Mouse (Mus musculus): ENCODE data around the gene Anp32e. TPM values are rescaled to one million over a fixed set of nuclear protein-coding genes. Genes with fewer than 3 reads are reported as not detected.
"Not testable (repeated sequence)": the region's sequence is repeated elsewhere in the genome, so short reads cannot be mapped to it uniquely, and the experiment has no call there.

Gene Anp32e
- total and polyA plus RNA-seq, 3 experiments, result 7.4 to 98.6 (median 81.0) TPM

DNA sequence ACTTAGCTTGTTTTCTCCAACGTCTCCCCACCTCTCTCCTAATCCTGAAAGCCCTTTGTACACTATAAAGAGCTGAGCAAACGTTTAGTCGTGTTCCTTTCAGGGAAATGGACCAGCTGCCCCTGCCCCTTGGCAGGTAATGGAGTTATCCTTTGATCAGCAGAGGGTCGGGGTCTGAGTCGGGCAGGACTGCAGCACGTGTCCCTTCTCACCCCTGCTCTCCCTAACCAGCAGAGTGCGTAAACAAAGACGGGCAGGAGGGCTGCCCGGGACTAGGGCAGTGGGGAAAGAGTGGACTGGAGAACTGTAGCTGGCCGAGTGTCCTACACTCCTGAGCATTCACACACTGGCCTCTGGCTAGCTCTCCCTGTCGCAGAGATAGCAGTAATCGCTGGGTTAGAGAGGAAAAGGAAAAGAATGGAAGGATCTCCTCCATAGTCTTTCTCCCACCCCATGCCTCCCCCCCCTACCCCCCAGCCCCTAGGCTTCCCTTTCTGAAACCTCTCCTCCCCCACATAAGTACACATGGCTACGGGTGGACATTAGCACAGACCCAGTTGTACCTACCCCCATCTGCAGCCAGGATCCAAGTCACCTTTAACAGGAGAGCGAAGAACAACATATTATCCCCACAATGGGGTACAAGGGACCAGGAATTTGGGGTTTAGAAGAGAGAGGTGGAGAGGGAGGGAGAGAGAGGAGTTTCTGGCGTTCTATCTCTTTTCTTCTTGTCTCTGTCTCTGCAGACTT, 25.1 kb upstream of the Anp32e start:
- no peak for DNase-seq

DNA sequence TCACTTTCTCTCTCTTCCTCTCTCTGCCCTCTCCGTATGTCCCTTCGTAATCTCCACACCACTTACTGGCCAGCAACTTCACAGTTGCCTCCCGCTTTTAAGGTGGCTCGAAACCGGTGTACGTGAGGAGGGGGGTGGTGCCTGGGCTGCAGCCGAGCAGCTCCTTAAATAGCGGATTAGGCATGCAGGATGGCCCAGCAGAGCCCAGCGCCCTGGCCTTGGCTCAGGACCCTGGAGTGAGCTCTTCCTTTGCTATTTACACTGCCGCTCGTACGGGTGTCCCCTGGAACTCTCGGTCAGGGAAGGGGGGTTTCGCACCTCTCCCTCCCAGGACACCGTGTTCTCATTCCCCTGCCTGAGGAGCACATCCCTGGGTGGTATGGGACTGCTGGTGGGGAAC, 24.5 kb upstream of the Anp32e start, which contains the start of gene Car14:
TSS of gene Car14 (minus strand) at position 124 of the 400 bp plus-strand sequence.
- DNase-seq, result no peak

DNA sequence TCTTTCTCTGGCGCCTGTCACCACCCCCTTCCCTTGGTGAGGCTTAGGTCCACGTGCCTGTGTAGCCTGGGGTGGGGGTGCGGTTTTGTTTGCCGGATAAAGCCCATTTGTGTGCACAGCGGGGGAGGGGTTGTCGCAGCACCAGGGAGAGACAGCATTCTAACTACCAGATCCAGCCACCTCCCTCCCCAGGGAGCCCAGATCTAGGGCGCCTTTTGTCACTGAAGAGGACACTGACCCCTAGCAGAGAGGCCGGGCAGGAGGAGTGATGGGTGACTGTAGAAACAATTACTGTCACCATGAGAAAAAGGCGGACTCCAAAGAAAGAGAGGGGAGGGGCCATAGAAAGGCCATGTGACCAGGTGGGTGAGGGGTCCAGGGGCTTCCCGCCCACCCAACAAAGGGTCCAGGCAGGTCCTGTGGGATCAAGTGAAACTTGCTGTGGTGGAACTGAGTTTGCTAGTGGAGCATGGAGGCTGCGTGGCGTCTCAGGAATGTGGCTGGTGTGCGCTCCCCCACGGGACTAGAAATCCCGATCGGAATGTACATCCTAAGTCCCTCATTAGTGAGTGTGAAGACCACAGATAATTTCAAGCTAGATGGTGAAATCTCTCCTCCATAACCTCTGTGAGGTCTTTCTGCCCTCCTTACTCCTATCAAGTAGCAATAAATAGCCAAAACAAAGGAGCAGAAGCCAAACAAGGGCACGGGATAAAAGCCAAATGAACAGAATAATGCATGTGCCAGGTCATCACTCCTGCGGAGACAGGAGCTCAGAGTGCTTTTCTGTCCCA, 23.7 kb upstream of the Anp32e start:
- no peak for DNase-seq

DNA sequence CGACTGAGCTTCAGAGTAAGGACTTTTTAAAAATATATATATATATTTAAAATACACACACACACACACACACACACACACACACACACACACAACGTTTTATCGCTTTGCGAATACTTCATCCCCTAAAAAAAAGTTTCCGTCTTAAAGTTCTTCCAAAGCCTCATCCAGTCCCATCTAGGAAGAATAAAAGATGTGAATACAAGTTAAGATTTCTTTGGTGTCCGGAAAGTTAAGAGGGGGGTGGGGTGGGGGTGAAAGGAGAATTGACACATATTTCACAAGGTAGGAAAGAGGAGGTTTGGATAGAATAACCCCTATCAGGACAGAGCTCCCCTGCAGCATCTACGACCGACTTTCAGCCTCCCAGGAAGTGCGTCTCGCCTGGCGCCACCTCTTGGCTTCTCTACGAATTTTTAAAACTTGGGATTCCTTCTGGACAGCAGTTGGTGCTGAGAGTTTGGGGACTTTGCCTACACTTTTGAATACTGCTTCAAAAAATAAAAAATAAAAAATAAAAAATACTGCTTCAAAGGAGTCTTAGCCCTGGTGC, 23.0 kb upstream of the Anp32e start:
- peak; percentile 61 for DNase-seq

DNA sequence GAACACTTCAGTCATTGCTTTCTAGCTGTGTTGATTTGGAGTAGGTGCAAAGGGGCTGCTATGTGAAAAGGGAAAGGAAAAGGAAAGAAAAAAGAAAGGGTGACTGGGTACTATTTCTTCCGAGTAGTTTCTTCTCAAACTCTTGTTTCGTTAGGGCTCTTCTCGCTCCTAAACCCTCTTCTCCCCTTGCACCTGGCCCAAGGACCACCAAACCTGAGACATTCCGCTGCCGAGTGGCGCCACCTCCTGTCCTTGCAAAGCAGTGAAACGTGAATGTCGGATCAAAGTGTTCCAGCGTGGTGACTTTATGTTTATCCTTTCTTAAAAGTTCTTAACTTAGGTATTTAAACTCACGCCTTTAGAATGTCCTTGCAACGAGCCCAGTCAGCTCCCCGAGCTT, 22.2 kb upstream of the Anp32e start:
- peak; percentile 34 for DNase-seq

DNA sequence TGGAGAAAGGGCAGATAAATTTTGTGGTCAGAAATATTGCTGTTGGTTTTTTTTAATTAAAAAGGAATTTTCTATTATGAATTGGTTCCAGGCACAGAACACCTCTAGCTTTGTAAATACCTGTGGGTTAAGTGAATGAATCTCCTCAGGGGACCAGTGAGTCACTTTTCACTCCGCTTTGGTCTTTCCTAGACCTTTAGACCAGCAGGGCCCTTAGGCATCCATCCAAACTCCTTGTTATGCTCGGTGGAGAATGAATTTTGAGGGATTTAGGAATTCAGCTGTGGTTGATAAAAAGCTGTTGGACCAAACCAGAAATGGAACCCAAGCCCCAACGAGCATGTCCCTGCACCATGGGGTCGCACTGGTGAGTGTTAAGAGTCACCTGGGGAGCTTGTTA, 21.4 kb upstream of the Anp32e start:
- no peak for DNase-seq

DNA sequence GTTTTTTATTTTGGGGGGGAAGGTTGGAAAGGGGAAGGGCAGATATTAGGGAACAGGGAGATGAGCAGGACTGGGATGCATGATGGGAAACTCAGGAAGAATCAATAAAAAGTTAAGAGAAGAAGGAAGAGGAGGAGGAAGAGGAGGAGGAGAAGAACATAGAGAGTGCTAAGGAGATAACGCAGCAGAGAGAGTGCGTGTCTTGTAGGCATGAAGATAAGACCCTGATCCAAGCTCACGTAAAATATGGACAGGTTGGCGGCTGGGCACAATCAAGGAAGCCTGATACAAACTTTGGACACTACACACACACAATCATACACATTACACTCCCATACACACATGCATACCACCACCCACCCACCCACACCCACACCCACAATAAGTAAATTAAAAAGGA, 14.3 kb upstream of the Anp32e start:
- no peak for DNase-seq

DNA sequence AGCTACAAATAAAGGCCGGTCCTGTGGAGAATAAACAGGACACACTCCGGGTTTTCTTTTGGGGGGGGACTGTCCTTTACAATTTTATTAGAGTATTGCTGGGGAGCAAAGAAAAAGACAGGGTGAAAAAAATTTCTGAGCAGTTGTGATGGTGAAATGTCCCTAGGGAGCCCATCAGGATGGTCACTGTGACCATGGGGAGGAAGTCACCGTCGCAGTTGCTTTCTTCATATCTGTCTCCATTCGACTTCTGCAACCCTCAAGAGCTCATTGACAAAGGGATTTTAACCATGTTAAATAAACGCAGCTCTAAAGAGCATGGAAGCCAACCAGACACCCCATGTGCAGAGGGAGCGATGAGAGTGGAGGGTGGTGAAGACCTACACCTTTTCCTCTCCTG, 12.3 kb upstream of the Anp32e start:
- no peak for DNase-seq

DNA sequence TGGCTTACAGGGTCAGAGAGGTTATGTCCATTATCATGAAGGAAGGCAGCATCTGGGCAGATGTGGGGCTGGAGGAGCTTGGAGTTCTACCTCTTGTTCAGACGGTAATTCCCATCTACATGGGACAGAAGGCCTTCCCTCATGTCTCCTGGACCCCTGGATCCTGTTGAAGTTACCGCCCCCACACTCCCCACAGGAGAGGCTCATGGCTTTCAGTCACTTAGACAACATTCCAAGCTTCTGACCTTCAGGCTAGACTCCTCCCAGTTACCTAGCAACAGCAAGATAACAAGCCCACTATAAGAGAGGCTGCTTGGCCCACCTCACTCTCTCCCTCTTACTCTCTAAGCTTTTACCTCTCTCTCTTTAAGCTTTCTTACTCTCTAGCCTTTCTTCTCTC, 8.5 kb upstream of the Anp32e start:
- DNase-seq, result not testable (repeated sequence)

DNA sequence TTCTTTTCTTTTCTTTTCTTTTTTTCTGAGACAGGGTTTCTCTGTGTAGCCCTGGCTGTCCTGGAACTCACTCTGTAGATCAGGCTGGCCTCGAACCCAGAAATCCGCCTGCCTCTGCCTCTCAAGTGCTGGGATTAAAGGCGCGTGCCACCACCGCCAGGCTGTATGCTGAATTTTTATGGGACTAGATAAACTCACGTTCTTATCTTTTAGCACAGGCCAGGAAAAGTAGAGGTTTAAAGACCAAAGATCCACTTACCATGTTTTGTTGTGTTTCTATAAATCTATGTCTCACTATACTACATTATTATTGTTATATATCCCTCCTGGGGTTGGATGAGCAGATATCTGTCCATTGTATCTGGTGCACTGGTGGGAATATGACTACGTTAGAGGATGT, 5.6 kb upstream of the Anp32e start:
- DNase-seq, result not testable (repeated sequence)

DNA sequence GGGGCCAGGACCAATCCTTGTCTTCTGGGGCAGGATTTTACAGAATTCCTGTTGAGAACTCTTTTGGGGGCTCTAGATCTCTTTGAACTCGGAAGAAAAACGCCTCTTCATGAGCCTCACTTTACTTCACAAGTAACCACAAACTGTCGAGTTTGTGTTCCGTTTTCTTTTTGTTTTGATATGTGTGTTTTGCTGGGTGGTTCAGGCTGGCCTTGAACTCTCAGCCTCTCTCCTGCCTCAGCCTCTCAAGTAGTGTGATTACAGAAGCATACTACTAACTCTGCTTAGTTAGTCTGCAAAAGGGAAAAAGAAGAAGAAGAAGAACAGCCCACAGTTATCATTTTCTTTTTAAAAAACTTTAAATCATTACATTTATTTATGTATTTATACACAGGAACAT, 4.9 kb upstream of the Anp32e start:
- DNase-seq, result no peak

DNA sequence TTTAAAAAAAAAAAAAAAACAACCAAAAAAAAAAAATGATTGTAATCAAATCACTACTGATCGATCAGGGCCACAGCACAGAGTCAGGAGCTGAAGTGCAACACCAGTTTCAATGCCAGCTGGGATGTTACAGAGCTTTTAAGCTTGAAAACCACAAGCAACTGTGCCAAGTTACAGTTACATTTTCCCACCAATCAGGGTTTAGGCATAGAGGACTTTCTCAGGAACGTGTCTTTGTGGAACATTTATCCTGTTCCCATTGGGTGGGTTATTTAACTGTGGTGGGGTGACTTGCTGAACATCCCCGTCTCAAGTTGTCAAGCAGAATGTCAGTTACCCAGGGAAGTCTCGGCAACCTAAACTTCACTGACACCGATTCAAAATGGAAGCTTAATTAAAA, 4.0 kb upstream of the Anp32e start:
- DNase-seq, result no peak

DNA sequence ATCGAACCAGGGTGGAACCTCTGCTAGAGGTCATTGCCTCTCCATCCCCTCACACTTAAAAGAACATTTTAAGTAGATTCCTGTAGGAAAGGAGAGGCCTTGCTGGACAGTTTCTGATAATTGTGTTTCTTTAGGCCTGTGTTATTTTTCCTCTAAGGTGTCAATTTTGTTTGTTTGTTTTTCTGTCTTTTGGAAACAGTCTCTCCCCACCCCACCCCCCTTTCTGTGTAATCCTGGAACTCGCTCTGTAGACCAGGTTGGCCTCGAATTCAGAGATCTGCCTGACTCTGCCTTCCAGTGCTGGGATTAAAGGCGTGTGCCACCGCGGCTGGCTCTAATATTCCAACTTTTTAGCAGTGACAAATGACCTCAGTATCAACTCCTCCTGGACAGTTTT, 787 bp upstream of the Anp32e start:
- DNase-seq, result no peak

DNA sequence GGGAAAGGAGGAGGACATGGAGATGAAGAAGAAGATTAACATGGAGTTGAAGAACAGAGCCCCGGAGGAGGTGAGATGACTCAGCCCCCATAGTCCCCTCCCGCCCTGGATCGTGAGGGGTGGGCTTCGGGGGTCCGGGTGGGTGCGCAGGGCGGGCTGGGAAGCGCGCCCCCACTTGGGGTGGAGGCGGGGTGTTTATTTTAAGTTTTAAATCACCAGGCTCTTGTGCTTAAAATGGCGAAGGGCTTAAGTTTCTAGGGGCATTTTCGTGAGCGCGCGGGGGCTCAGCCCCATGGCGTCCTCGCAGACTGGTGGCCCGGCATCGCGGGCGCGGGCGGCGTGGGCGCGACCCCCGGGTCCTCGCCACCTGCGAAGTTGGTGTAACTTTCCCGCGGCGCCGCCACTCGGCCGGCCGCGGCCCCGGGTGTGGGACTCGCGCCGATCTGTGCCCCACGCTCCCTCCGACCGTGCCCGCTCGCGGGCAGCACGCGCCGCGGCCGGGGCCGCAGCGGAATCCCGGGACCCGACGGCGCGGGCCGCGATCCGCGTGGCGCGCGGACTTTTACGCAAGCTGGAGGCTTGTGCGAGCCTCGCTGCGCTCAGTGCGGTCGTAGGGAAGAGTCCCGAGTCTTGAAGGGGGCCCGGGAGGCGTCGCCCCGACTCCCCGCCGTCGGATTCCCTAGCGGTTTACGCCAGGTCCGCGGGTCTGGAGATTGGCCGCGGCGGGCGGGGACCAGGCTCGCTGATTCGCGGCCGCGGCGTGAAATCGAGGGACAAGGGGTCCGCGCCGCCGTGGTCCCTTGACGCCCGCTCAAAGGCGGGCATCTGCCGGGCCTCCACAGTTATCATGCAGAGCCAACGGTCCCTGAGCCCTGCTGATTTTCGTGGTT, 780 bp downstream of the Anp32e start:
- peak; percentile 76 for DNase-seq

DNA sequence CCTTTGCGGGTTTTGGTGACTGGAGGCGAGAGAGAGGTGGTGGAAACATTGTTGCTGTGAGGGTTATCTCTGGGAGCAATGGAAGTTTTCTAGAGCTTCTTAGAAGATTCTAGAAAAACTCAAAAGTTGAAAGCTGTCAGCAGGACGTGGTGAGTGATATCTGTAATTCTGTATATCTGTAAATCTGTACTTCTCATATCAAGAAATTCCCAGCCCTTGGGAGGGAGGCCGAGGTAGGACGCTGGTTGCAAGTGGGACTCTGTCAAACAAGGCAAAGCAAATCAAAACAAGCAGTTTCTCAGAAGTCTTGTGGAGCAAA, 1.4 kb downstream of the Anp32e start:
- DNase-seq, result no peak

DNA sequence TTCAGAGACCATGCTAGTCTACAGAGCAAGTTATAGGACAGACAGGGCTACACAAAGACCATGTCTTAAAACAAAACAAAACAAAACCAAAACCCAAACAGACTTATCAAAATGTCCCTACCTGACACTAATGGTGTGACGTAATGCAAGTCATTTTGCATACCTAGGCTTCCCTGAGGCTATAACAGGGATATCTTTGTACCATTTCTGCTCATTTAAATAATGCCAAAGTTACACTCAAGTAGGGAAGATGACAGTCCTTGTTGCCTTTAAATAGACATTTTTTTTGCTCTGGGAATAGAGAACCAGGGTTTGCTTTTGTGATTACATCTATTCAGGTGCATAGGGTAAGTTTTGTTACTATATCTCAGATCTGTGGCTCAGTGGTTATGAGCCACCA, 2.4 kb downstream of the Anp32e start:
- DNase-seq, result no peak

DNA sequence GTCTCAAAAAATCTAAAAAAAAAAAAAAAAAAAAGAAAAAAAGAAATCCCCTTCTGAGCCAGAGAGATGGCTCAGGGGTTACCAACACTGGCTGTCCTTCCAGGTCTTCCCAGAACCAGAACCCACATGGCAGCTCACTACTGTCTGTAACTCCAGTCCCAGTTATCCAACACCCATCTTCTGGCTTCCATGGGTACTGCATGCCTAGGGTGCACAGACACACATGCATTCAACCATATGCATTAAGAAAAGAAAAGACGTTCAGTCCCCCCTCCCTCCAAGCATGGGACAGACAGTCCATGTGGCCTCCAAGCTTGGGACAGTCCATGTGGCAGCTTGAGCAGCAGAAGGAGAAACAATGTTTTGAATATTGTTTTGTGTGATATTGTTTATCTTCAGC, 3.1 kb downstream of the Anp32e start:
- no peak for DNase-seq

DNA sequence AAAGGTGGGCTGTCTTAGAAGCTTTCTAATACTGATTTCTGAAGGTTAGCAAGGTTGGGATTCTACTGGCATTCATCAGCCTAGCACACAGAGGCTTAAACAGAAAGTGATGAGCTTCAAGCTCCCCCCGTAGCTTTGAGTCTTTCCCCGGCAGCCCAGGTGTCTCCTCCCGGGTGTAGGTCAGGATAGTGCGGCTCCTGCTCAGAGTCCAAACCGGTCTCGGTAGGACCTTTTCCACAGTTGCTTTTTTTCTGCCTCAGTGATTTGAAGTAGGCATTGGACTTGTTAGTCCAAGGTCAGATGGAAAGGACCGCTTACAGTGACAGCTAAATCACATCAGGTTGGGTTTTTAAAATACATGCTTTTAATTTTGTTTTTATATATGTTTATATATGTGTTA, 3.5 kb downstream of the Anp32e start:
- DNase-seq, result no peak

DNA sequence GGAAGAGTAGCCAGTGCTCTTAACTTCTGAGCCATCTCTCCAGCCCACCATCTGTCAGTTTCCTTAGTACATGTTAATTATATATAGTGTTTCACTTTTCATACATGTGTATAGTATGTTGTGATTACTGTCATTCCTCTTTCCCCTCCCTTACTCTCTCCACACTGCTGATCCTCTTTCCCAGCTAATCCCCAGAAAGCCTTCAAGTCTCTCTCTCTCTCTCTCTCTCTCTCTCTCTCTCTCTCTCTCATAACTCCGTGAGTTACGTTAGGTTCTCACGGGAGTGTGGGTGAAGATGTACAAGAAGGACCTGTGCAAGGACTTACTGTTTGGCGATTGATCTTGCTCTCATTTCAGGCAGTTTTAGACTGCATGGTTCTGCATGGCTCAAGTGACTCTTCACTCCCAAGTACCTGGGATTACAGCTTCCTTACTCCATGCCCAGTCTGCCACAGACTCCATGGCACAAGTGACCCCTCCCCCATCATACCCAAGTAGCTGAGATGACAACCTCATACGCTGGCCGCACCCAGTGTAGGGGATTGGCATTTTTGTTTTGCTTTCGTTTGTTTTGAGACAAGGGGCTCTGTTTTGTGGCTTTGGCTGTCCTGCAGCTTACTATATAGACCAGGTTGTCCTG, 4.2 kb downstream of the Anp32e start:
- no peak for DNase-seq

DNA sequence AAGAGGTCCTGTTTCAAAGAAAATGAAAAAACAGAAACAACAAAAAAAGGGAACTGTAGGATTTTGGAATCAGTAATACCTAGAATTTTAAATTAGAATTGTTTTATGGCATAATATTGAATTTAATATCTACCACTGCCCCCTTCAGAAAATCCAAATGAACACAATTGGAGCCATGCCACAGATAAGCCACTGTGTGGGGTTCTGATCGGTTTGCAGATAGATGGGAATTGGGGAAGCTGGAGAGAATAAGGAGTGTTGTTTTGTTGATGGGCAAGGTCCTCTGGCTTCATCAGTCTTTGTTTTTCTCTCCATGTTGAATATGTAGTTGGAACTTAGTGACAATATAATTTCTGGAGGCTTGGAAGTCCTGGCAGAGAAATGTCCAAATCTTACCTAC, 5.4 kb downstream of the Anp32e start:
- DNase-seq, result no peak

DNA sequence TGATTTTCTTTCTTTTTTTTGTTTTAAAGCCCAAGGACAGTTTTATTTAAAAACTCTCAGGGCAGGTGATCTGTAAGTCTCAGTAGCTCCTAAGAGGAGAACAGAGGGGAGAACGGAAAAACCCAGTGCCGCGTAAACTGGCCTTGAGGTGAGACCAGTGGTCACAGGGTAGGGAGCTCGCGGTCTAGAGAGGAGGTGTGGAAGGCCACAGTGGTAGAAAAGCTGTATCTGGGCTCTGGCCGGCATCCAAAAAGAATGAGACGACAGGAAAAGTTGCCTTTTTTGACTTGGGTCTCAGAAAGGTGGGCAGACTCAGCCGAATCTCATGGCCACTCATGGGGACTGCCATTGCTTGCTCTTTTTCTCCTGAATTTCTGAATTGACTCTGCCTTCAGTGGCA, 9.2 kb downstream of the Anp32e start:
- DNase-seq, result peak; percentile 59

DNA sequence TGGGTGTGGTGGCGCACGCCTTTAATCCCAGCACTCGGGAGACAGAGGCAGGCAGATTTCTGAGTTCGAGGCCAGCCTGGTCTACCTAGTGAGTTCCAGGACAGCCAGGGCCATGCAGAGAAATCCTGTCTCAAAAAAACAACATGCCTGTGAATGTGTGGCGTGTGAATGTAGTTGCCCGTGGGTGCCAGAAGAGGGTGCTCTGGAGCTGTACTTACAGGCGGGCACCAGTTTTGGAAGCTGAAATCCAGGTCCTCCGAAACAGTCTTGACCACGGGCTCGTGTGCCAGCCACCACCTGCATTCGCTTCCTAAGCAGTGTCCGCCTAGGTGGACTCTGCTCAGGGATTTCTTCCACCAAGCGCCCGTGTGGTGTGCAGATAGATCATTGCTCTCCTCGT, 9.8 kb downstream of the Anp32e start:
- no peak for DNase-seq

All from adrenal gland, adult 2 months (tissue).